Mouse (Mus musculus) right cerebral cortex, postnatal 36 days (tissue): ENCODE measurements at regions not wholly inside any gene's neighbourhood (a gene's known extent, or its start where the extent isn't known, plus 50 kb on each side); places are given as distances from the start of the nearest gene placed in this dataset.

Experiments
- DNase-seq, 2 experiments: peaks; one replicate each; pipeline ENCODE4 v3.0.0; 2022; ENCODE audit warnings: low spot score in 2 of 2, mixed read lengths in 1 of 2

DNA sequence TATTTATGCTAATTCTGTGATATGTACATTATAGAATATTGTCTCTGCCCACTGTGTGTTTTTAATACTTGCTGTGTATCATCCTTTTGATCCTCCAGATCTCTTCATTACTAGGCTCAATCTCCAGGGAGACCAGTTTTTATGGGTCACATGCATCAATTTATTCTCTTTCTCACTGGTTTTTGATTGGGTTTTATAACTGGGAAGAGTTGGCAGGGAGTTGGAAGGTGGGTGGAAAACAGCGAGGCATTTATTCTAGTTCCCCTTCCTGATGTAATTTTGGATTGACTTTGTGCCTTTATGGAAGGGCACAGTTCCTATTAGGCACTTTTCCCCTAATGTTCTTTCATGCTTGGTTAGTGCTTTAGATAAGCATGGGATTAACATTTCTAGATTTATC is 241.4 kb upstream of the Cypt15 start:
- peak in 1 of 2 experiments; percentile 2 for DNase-seq

DNA sequence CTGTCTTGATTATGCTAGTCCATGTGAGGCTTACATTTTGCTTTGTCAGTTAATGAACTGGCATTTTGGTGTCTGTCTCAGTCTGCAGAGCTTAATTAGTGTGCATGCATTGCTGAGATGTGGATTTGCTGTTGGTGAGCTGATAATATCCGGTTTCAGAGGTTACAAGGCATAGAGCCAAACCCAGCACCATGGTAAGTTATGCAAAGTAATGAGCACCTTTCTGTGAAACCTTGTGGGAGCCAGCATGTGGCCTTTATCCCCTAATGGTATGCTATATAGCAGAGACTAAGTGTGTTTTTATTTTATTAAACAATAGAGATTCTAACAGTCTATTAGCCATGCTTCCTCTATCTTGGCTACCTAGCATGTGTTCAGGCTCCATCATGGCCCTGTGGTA is 240.1 kb upstream of the Cypt15 start:
- no peak for DNase-seq

DNA sequence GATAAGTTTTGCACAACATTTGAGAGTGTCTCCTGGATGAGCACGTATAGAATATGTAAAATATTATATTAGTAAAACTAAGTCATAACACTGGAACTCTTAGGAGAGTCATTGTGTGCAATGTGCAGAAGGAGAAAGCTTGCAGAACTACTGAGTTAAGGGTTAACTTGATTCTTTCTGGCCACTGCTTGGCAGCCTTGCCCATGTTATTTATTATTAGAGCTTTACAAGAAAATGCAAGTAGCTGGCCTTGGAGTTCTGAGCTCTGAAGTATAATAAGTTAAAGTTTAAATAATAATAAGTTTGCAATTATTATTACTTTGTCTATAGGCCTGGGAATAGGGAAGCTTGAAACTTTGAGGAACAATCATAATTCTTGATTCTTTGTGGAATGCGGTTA is 216.7 kb upstream of the Cypt15 start:
- no peak for DNase-seq
